14 mouse cellular contexts compared by ENCODE assay signal in the genomic region with DNA sequence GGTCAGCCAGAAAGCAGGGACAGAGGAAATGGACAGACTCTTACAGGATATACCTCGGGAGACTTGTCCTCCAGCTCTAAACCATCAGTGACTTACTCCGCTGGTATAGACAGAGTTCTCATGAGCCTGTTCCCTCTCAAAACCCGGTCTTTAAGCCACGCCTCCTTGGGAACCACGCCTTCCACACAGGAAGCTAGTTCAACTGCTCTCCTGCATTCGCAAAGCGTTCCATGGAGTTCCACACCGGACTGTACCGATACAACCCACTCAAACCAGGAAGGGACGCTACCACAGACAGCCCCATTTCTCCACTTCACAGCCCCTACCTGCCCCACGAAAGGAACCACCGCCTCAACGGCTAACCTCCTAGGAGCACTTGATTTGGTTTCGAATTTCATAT.
"Had no signal": no experiment of that assay in that cellular context is flagged by ENCODE, and none has a peak within 500 bp of the region (broad histone marks: within the 10 kb centered on the region; RNA-seq: fewer than 3 reads in every experiment).

No protein-coding gene starts in this region.

- H3K36me3 ChIP-seq: limb, embryonic 15.5 days; liver, embryonic 13.5 days; midbrain, embryonic 12.5 days; neural tube, embryonic 13.5 days; stomach, embryonic 15.5 days had no signal

- H3K27ac ChIP-seq: limb, embryonic 15.5 days; liver, embryonic 13.5 days; midbrain, embryonic 12.5 days; neural tube, embryonic 13.5 days; stomach, embryonic 15.5 days had no signal

- H3K9me3 ChIP-seq: limb, embryonic 15.5 days; liver, embryonic 13.5 days; midbrain, embryonic 12.5 days; neural tube, embryonic 13.5 days; stomach, embryonic 15.5 days had no signal

- H3K27me3 ChIP-seq: limb, embryonic 15.5 days; liver, embryonic 13.5 days; midbrain, embryonic 12.5 days; neural tube, embryonic 13.5 days; stomach, embryonic 15.5 days had no signal

- DNase-seq: kidney, adult 2 months; kidney, postnatal 25 days; layer of hippocampus, adult 9-11 months; layer of hippocampus, postnatal 36 days; liver, embryonic 13.5 days; lung, embryonic 14.5 days; lung, postnatal 14 days; retina, postnatal 1 day; right cerebral cortex, postnatal 14 days; thymus, postnatal 4 days had no signal

- H3K9ac ChIP-seq: limb, embryonic 15.5 days; liver, embryonic 13.5 days; lung, embryonic 14.5 days; midbrain, embryonic 12.5 days; neural tube, embryonic 13.5 days; stomach, embryonic 15.5 days had no signal

- H3K4me3 ChIP-seq: limb, embryonic 15.5 days; liver, embryonic 13.5 days; midbrain, embryonic 12.5 days; neural tube, embryonic 13.5 days; stomach, embryonic 15.5 days had no signal

- H3K4me1 ChIP-seq: liver, embryonic 13.5 days; stomach, embryonic 15.5 days had no signal
